Mouse (Mus musculus): ENCODE measurements around the gene Rpl36al. TPM values are rescaled to one million over a fixed set of nuclear protein-coding genes. Genes with fewer than 3 reads are reported as not detected.
"Not testable (repeated sequence)": the region's sequence is repeated elsewhere in the genome, so short reads cannot be mapped to it uniquely, and the experiment has no call there.

Gene Rpl36al
- polyA plus RNA-seq, 1 experiment from 2014 or later: 642 TPM

DNA sequence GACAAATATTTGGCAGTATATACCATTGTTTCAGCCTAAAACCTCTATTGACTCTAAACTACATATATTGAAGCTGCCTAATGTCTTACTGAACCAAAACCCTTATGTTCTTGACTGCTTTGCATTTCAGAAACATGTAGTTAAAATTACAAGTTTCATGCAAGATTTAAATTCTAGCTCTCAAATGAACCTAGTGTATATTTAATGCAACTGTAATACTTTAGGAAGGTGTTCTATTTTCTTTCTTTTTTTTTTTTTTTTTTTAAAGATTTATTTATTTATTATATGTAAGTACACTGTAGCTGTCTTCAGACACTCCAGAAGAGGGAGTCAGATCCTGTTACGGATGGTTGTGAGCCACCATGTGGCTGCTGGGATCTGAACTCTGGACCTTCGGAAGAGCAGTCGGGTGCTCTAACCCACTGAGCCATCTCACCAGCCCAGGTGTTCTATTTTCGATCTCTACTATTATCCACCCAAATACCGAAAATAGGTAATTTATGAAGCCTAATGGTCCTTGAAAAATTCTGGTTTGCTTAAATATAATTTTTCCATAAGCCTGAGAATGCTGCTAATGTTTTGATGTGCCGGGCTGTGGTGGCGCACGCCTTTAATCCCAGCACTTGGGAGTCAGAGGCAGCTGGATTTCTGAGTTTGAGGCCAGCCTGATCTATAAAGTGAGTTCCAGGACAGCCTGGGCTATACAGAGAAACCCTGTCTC lies 16.9 kb downstream of the Rpl36al start:
- ATAC-seq (ENCODE audit: low FRiP score, low TSS enrichment); H3K4me3 ChIP-seq (ENCODE audit: low read length); H3K9me3 ChIP-seq (ENCODE audit: control insufficient read depth, low read length); H3K9ac ChIP-seq (ENCODE audit: low read depth, low read length); H3K27me3 ChIP-seq (ENCODE audit: control insufficient read depth, insufficient read depth, low read length); H3K27ac ChIP-seq (ENCODE audit: low read depth, low read length); H3K4me2 ChIP-seq (replicated peaks; ENCODE audit: low read depth, low read length); H3K4me1 ChIP-seq (ENCODE audit: control insufficient read depth, insufficient read depth, low read length); H3K36me3 ChIP-seq (ENCODE audit: control insufficient read depth, insufficient read depth, low read length): not testable (repeated sequence)
- 69% methylated on average over 8 of the region's 8 CpGs for WGBS

- Histone ChIP-seq H3K9ac (ENCODE audit: low read depth, low read length) (no peak overlapping the region), H3K4me3 (ENCODE audit: low read length) (no peak overlapping the region), H3K4me2 (replicated peaks; ENCODE audit: low read depth, low read length) (no peak overlapping the region), H3K27ac (ENCODE audit: low read depth, low read length) (no peak overlapping the region), H3K27me3 (ENCODE audit: control insufficient read depth, insufficient read depth, low read length) (no peaks in the 10 kb centered on the region), H3K4me1 (ENCODE audit: control insufficient read depth, insufficient read depth, low read length) (peaks cover 3% of the 10 kb centered on the region; the same call in 1 of the 2 replicates), H3K9me3 (ENCODE audit: control insufficient read depth, low read length) (no peaks in the 10 kb centered on the region), H3K36me3 (ENCODE audit: control insufficient read depth, insufficient read depth, low read length) (no peaks in the 10 kb centered on the region)
- no peak for ATAC-seq (ENCODE audit: low FRiP score, low TSS enrichment)
- WGBS: 54% methylated on average over 3 of the region's 3 CpGs
These were observed 19.0 kb downstream of the Rpl36al start for GRCm38 (mm10) chr12:69164904-69165303.

DNA sequence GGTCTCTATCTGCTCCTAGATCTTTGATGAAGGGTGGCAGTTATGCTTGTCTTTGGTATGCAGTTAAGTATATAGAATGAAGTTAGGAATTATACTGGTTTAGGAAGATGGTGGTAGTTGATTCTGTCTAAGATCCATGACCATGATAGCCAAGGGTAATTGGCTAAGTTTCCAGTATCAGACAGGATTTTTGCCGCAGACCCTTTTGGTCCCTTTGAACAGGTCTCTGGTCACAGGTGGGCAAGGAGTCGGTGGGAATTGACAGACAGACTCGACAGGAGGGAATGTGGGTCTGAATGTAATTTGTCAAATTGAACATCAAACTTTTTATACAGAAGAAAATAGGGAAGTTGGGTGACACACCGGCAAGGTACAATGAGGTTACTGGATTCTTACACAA lies 20.3 kb downstream of the Rpl36al start:
- not testable (repeated sequence) for H3K9me3 ChIP-seq (ENCODE audit: control insufficient read depth, low read length); H3K27me3 ChIP-seq (ENCODE audit: control insufficient read depth, insufficient read depth, low read length); H3K9ac ChIP-seq (ENCODE audit: low read depth, low read length); H3K4me1 ChIP-seq (ENCODE audit: control insufficient read depth, insufficient read depth, low read length); H3K4me3 ChIP-seq (ENCODE audit: low read length); H3K27ac ChIP-seq (ENCODE audit: low read depth, low read length); ATAC-seq (ENCODE audit: low FRiP score, low TSS enrichment); H3K36me3 ChIP-seq (ENCODE audit: control insufficient read depth, insufficient read depth, low read length); H3K4me2 ChIP-seq (replicated peaks; ENCODE audit: low read depth, low read length)
- 89% methylated on average over 4 of the region's 4 CpGs for WGBS

GRCm38 (mm10) chr12:69160677-69161076 lies 23.2 kb downstream of the Rpl36al start:
- 76% methylated on average over 2 of the region's 2 CpGs for WGBS
- not testable (repeated sequence) for H3K27me3 ChIP-seq (ENCODE audit: control insufficient read depth, insufficient read depth, low read length); H3K4me2 ChIP-seq (replicated peaks; ENCODE audit: low read depth, low read length); H3K9ac ChIP-seq (ENCODE audit: low read depth, low read length); H3K4me3 ChIP-seq (ENCODE audit: low read length); H3K9me3 ChIP-seq (ENCODE audit: control insufficient read depth, low read length); H3K27ac ChIP-seq (ENCODE audit: low read depth, low read length); ATAC-seq (ENCODE audit: low FRiP score, low TSS enrichment); H3K4me1 ChIP-seq (ENCODE audit: control insufficient read depth, insufficient read depth, low read length)
- peaks cover 15% of the 10 kb centered on the region for H3K36me3 ChIP-seq (ENCODE audit: control insufficient read depth, insufficient read depth, low read length)

GRCm38 (mm10) chr12:69159578-69159940 lies 24.3 kb downstream of the Rpl36al start:
- no peaks in the 10 kb centered on the region for H3K27me3 ChIP-seq (ENCODE audit: control insufficient read depth, insufficient read depth, low read length)
- 0 out of 2 replicates have a peak, but pooled peaks have one; percentile 10 for ATAC-seq (ENCODE audit: low FRiP score, low TSS enrichment)
- H3K4me1 ChIP-seq (ENCODE audit: control insufficient read depth, insufficient read depth, low read length): peaks cover 6% of the 10 kb centered on the region; the same call in 1 of the 2 replicates
- H3K4me2 ChIP-seq (replicated peaks; ENCODE audit: low read depth, low read length): 0 out of 2 replicates have a peak overlapping the region, but pooled peaks have one; percentile 1
- H3K36me3 ChIP-seq (ENCODE audit: control insufficient read depth, insufficient read depth, low read length): peaks cover 15% of the 10 kb centered on the region
- no peak overlapping the region for H3K9ac ChIP-seq (ENCODE audit: low read depth, low read length)
- no peaks in the 10 kb centered on the region for H3K9me3 ChIP-seq (ENCODE audit: control insufficient read depth, low read length)
- peak overlapping the region; percentile 77; the same call in 1 of the 2 replicates for H3K4me3 ChIP-seq (ENCODE audit: low read length)
- WGBS: 7% methylated on average over 9 of the region's 9 CpGs
- H3K27ac ChIP-seq (ENCODE audit: low read depth, low read length): no peak overlapping the region

DNA sequence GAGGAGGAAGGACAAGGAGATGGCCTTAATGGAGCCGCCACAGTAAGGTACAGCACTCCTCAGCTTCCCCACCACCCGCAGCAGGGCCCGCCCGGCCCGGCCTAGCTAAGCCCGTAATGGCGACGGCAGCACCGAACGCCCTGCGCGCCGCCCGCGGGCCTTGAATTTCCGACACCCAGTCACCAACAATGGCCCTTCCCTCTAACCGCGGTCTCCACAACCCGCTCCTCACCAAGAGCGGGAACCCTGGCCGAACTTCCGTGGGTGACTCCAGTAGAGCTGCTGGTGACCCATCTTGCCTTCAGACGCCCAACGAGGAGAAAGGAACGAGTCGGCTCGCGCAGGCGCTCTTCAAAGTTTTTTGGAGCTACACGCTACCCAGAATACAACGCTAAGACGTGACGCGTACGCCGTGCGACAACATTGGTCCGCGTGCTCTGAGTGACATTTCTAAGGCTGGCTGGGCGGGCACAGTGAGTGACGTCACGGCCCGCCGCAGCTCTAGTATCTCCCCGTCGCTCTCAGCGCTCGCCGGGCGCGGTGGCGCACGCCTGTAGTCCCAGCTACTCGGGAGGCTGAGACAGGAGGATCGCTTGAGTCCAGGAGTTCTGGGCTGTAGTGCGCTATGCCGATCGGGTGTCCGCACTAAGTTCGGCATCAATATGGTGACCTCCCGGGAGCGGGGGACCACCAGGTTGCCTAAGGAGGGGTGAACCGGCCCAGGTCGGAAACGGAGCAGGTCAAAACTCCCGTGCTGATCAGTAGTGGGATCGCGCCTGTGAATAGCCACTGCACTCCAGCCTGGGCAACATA lies 24.9 kb downstream of the Rpl36al start, which contains the start of gene Rps29:
Gene Rps29, minus strand, starts transcription at position 422 of the 813 bp plus-strand sequence.
- ATAC-seq (ENCODE audit: low FRiP score, low TSS enrichment): peak; percentile 99
- Histone ChIP-seq H3K4me3 (ENCODE audit: low read length) (peak within 1 kb of the TSS; percentile 77), H3K36me3 (ENCODE audit: control insufficient read depth, insufficient read depth, low read length) (peaks cover 15% of the 10 kb centered on the region), H3K27ac (ENCODE audit: low read depth, low read length) (peak within 1 kb of the TSS; percentile 95), H3K9ac (ENCODE audit: low read depth, low read length) (peak within 1 kb of the TSS; percentile 93), H3K4me2 (replicated peaks; ENCODE audit: low read depth, low read length) (peak within 1 kb of the TSS; percentile 77)
- not testable (repeated sequence) for H3K9me3 ChIP-seq (ENCODE audit: control insufficient read depth, low read length); H3K27me3 ChIP-seq (ENCODE audit: control insufficient read depth, insufficient read depth, low read length); H3K4me1 ChIP-seq (ENCODE audit: control insufficient read depth, insufficient read depth, low read length)
- WGBS: under 1% methylated on average over 56 of the region's 68 CpGs

DNA sequence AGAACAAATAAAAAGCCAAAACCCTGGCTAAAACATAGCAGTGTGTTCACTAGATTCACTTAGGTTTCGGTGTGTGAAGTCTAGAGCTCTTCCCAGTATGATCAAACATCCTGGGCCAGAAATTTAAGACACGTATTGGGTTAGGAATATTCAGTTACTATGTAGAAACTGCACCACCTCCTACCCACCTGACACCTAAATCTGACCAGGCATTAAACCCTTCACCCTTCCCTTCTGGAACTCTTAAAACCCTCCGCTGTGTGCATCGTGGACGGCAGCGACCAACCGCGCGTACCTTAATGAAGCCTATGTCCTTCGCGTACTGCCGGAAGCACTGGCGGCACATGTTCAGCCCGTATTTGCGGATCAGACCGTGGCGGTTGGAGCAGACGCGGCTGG lies 25.5 kb downstream of the Rpl36al start:
- Histone ChIP-seq H3K4me2 (replicated peaks; ENCODE audit: low read depth, low read length) (peak overlapping the region; percentile 77), H3K9me3 (ENCODE audit: control insufficient read depth, low read length) (no peaks in the 10 kb centered on the region), H3K27me3 (ENCODE audit: control insufficient read depth, insufficient read depth, low read length) (no peaks in the 10 kb centered on the region), H3K4me1 (ENCODE audit: control insufficient read depth, insufficient read depth, low read length) (peaks cover 6% of the 10 kb centered on the region; the same call in 1 of the 2 replicates), H3K36me3 (ENCODE audit: control insufficient read depth, insufficient read depth, low read length) (peaks cover 15% of the 10 kb centered on the region), H3K4me3 (ENCODE audit: low read length) (peak overlapping the region; percentile 77), H3K27ac (ENCODE audit: low read depth, low read length) (peak overlapping the region; percentile 95), H3K9ac (ENCODE audit: low read depth, low read length) (peak overlapping the region; percentile 93)
- under 1% methylated on average over 19 of the region's 19 CpGs for WGBS
- no peak; the same call in 1 of the 2 replicates for ATAC-seq (ENCODE audit: low FRiP score, low TSS enrichment)

- H3K36me3 ChIP-seq (ENCODE audit: control insufficient read depth, insufficient read depth, low read length): peaks cover 15% of the 10 kb centered on the region
- H3K9ac ChIP-seq (ENCODE audit: low read depth, low read length): no peak overlapping the region
- H3K27ac ChIP-seq (ENCODE audit: low read depth, low read length): no peak overlapping the region
- H3K9me3 ChIP-seq (ENCODE audit: control insufficient read depth, low read length): no peaks in the 10 kb centered on the region
- ATAC-seq (ENCODE audit: low FRiP score, low TSS enrichment): no peak
- 95% methylated on average over 2 of the region's 2 CpGs for WGBS
- H3K4me3 ChIP-seq (ENCODE audit: low read length): no peak overlapping the region
- no peaks in the 10 kb centered on the region for H3K27me3 ChIP-seq (ENCODE audit: control insufficient read depth, insufficient read depth, low read length)
- no peak overlapping the region for H3K4me2 ChIP-seq (replicated peaks; ENCODE audit: low read depth, low read length)
- H3K4me1 ChIP-seq (ENCODE audit: control insufficient read depth, insufficient read depth, low read length): peaks cover 6% of the 10 kb centered on the region; the same call in 1 of the 2 replicates
These were observed 26.8 kb downstream of the Rpl36al start for GRCm38 (mm10) chr12:69157107-69157506.

GRCm38 (mm10) chr12:69156436-69156835 lies 27.4 kb downstream of the Rpl36al start:
- Histone ChIP-seq H3K27ac (ENCODE audit: low read depth, low read length) (no peak overlapping the region), H3K9me3 (ENCODE audit: control insufficient read depth, low read length) (no peaks in the 10 kb centered on the region), H3K4me3 (ENCODE audit: low read length) (no peak overlapping the region), H3K4me1 (ENCODE audit: control insufficient read depth, insufficient read depth, low read length) (peaks cover 6% of the 10 kb centered on the region; the same call in 1 of the 2 replicates), H3K4me2 (replicated peaks; ENCODE audit: low read depth, low read length) (no peak overlapping the region), H3K27me3 (ENCODE audit: control insufficient read depth, insufficient read depth, low read length) (no peaks in the 10 kb centered on the region), H3K36me3 (ENCODE audit: control insufficient read depth, insufficient read depth, low read length) (peaks cover 15% of the 10 kb centered on the region), H3K9ac (ENCODE audit: low read depth, low read length) (no peak overlapping the region)
- WGBS: 82% methylated on average over 4 of the region's 4 CpGs
- no peak for ATAC-seq (ENCODE audit: low FRiP score, low TSS enrichment)

All from kidney, embryonic 14.5 days (tissue).